In the genomic region with DNA sequence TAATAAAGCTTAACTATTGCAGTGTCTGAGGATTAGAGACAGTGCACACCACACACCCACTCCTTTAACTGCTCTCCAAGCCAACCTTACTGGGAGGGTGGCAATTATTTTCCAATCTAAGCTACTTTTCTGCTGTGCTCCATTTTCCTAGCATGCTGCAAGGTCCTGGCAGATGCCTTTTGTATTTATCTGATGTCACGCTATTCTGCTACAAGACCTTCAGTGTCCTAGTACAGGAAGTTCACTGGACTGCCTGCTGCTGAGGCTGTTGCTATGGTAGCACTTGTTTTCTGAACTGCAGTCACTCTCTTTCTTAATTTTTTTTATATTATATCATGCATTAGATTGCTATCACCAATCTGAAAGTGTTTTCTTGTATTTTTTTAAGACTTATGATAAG, we compare ENCODE assay signal across 17 mouse cellular contexts.
A peak's percentile ranks its signal among the peaks of the same experiment; 100 is the strongest.
DNase-seq lines count a peak whose midpoint lies in the region; ATAC-seq and TF ChIP-seq lines count a peak whose summit lies in the region.
"Had no signal": no experiment of that assay in that cellular context is flagged by ENCODE, and none has a peak within 500 bp of the region (broad histone marks: within the 10 kb centered on the region; RNA-seq: fewer than 3 reads in every experiment).

No protein-coding gene starts in this region.

- 0 out of 2 replicates have a peak, but pooled peaks have one; percentile 42 for ATAC-seq in hindbrain, embryonic 15.5 days (ENCODE audit: low FRiP score, low read depth)
- ATAC-seq in hindbrain, embryonic 13.5 days (ENCODE audit: low FRiP score) = no peak
- peak; percentile 49 for ATAC-seq in forebrain, embryonic 16.5 days
- ATAC-seq in midbrain, embryonic 16.5 days = peak; percentile 83; the same call in 1 of the 2 replicates

- DNase-seq in embryo, embryonic 10.5 days (ENCODE audit: low spot score) = peak; percentile 28
- DNase-seq in cerebellum, adult 2 months = no peak
- DNase-seq in heart, adult 18-20 months = no peak
- DNase-seq: cerebellum, postnatal 10 days; gastrocnemius, postnatal 10 days; kidney, adult 8-10 months; kidney, postnatal 36 days; lung, postnatal 10 days had no signal

- TF ChIP-seq CTCF in cerebellum, adult 2 months (IDR thresholded peaks at IDR 0.05; ENCODE audit: borderline replicate concordance, insufficient read depth, low read depth, low read length) = no peak

- H3K9me3 ChIP-seq in hindbrain, embryonic 15.5 days = no peaks in the 10 kb centered on the region
- H3K9me3 ChIP-seq in hindbrain, embryonic 13.5 days = no peaks in the 10 kb centered on the region
- no peaks in the 10 kb centered on the region for H3K9me3 ChIP-seq in forebrain, embryonic 16.5 days (ENCODE audit: control insufficient read depth, low read length)
- no peaks in the 10 kb centered on the region for H3K9me3 ChIP-seq in midbrain, embryonic 16.5 days (replicated peaks; ENCODE audit: control insufficient read depth, low read length, poor library complexity, severe bottlenecking)
- H3K9me3 ChIP-seq: embryonic facial prominence, embryonic 15.5 days; limb, embryonic 13.5 days; megakaryocyte, embryonic 14.5 days; stomach, embryonic 15.5 days had no signal

- H3K27me3 ChIP-seq in hindbrain, embryonic 15.5 days = no peaks in the 10 kb centered on the region
- H3K27me3 ChIP-seq in hindbrain, embryonic 13.5 days = 0 out of 2 replicates have a peak, but pooled peaks cover 5% of the 10 kb centered on the region
- H3K27me3 ChIP-seq in forebrain, embryonic 16.5 days (replicated peaks; ENCODE audit: control insufficient read depth, insufficient read depth, low read length) = no peaks in the 10 kb centered on the region
- H3K27me3 ChIP-seq in midbrain, embryonic 16.5 days (ENCODE audit: control insufficient read depth, insufficient read depth, low read depth, low read length) = no peaks in the 10 kb centered on the region; the same call in 1 of the 2 replicates
- no peaks in the 10 kb centered on the region for H3K27me3 ChIP-seq in cerebellum, adult 2 months (ENCODE audit: control insufficient read depth, insufficient read depth, low read length)
- H3K27me3 ChIP-seq: embryonic facial prominence, embryonic 15.5 days; limb, embryonic 13.5 days; megakaryocyte, embryonic 14.5 days; stomach, embryonic 15.5 days had no signal

- TF ChIP-seq POLR2A in cerebellum, adult 2 months (IDR thresholded peaks at IDR 0.05; ENCODE audit: borderline replicate concordance, insufficient read depth, low read length) = no peak

- no peaks in the 10 kb centered on the region for H3K36me3 ChIP-seq in hindbrain, embryonic 15.5 days
- H3K36me3 ChIP-seq in hindbrain, embryonic 13.5 days = no peaks in the 10 kb centered on the region
- no peaks in the 10 kb centered on the region for H3K36me3 ChIP-seq in forebrain, embryonic 16.5 days (ENCODE audit: control insufficient read depth, insufficient read depth)
- no peaks in the 10 kb centered on the region for H3K36me3 ChIP-seq in midbrain, embryonic 16.5 days (ENCODE audit: control insufficient read depth, insufficient read depth, low read length)
- H3K36me3 ChIP-seq: embryonic facial prominence, embryonic 15.5 days; limb, embryonic 13.5 days; stomach, embryonic 15.5 days had no signal

- whole genome bisulfite sequencing in hindbrain, embryonic 15.5 days = 7% methylated on average over 1 of the region's 1 CpGs
- 12% methylated on average over 1 of the region's 1 CpGs for WGBS in hindbrain, embryonic 13.5 days
- 10% methylated on average over 1 of the region's 1 CpGs for WGBS in forebrain, embryonic 16.5 days
- 0% methylated on average over 1 of the region's 1 CpGs for WGBS in midbrain, embryonic 16.5 days
- 10% methylated on average over 1 of the region's 1 CpGs for WGBS in cerebellum, adult 2 months

- H3K27ac ChIP-seq in hindbrain, embryonic 15.5 days (replicated peaks) = no peak overlapping the region
- no peak overlapping the region for H3K27ac ChIP-seq in hindbrain, embryonic 13.5 days
- H3K27ac ChIP-seq in forebrain, embryonic 16.5 days (ENCODE audit: low read length) = no peak overlapping the region
- no peak overlapping the region for H3K27ac ChIP-seq in midbrain, embryonic 16.5 days (ENCODE audit: low read length)
- H3K27ac ChIP-seq in cerebellum, adult 2 months (ENCODE audit: insufficient read depth, low read length) = no peak overlapping the region
- H3K27ac ChIP-seq: embryonic facial prominence, embryonic 15.5 days; limb, embryonic 13.5 days; liver, embryonic 14.5 days; stomach, embryonic 15.5 days had no signal

- no peak overlapping the region for H3K9ac ChIP-seq in hindbrain, embryonic 15.5 days
- no peak overlapping the region for H3K9ac ChIP-seq in hindbrain, embryonic 13.5 days
- H3K9ac ChIP-seq in forebrain, embryonic 16.5 days (replicated peaks; ENCODE audit: low read depth, low read length) = no peak overlapping the region
- no peak overlapping the region for H3K9ac ChIP-seq in midbrain, embryonic 16.5 days (ENCODE audit: low read depth, low read length)
- H3K9ac ChIP-seq: embryonic facial prominence, embryonic 15.5 days; limb, embryonic 13.5 days; liver, embryonic 14.5 days; stomach, embryonic 15.5 days had no signal

- H3K4me2 ChIP-seq in hindbrain, embryonic 15.5 days = no peak overlapping the region
- H3K4me2 ChIP-seq in hindbrain, embryonic 13.5 days = no peak overlapping the region
- no peak overlapping the region for H3K4me2 ChIP-seq in forebrain, embryonic 16.5 days (ENCODE audit: low read length)
- H3K4me2 ChIP-seq in midbrain, embryonic 16.5 days (ENCODE audit: low read length) = no peak overlapping the region
- H3K4me2 ChIP-seq: embryonic facial prominence, embryonic 15.5 days; limb, embryonic 13.5 days; stomach, embryonic 15.5 days had no signal

- H3K4me3 ChIP-seq in hindbrain, embryonic 15.5 days = no peak overlapping the region
- H3K4me3 ChIP-seq in hindbrain, embryonic 13.5 days = no peak overlapping the region
- no peak overlapping the region for H3K4me3 ChIP-seq in forebrain, embryonic 16.5 days (replicated peaks; ENCODE audit: low read length)
- no peak overlapping the region for H3K4me3 ChIP-seq in midbrain, embryonic 16.5 days (ENCODE audit: low read depth, low read length)
- H3K4me3 ChIP-seq in cerebellum, adult 2 months (replicated peaks; ENCODE audit: insufficient read depth, low read depth, low read length) = no peak overlapping the region
- H3K4me3 ChIP-seq: embryonic facial prominence, embryonic 15.5 days; limb, embryonic 13.5 days; megakaryocyte, embryonic 14.5 days; stomach, embryonic 15.5 days had no signal

- no peaks in the 10 kb centered on the region for H3K4me1 ChIP-seq in hindbrain, embryonic 15.5 days (replicated peaks)
- H3K4me1 ChIP-seq in hindbrain, embryonic 13.5 days (replicated peaks) = no peaks in the 10 kb centered on the region
- no peaks in the 10 kb centered on the region for H3K4me1 ChIP-seq in forebrain, embryonic 16.5 days (replicated peaks; ENCODE audit: control insufficient read depth, insufficient read depth, low read length)
- peaks cover 3% of the 10 kb centered on the region for H3K4me1 ChIP-seq in midbrain, embryonic 16.5 days (ENCODE audit: control insufficient read depth, insufficient read depth, low read length)
- no peaks in the 10 kb centered on the region for H3K4me1 ChIP-seq in cerebellum, adult 2 months (ENCODE audit: control insufficient read depth, insufficient read depth, low read length)
- H3K4me1 ChIP-seq: embryonic facial prominence, embryonic 15.5 days; limb, embryonic 13.5 days; megakaryocyte, embryonic 14.5 days; stomach, embryonic 15.5 days had no signal
